Mouse (Mus musculus): ENCODE data around the gene Cfap298.

The Cfap298 gene

GRCm38 (mm10) chr16:90910855-90911533 is 23.9 kb downstream of the Cfap298 start:
- no peak for DNase-seq

DNA sequence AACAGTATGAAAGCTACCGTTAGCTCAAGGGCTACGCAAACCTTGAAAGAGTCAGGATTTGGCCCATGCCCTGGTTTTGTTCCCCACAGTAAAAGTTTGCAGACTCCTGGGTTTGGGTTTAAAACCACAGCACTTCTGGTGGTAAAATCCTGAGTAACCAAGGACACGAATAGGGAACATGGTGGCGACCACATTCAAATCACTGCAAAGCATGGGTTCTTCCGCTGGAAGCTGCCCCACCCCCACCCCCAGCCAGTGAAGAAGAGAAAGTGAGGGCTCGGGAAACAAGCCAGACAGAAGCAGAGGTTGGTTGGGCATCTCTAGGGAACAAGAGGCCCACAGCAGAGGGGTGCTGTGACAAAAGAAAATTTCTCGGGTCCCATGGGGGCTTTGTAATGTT is 27.7 kb downstream of the Cfap298 start:
- no peak for DNase-seq

DNA sequence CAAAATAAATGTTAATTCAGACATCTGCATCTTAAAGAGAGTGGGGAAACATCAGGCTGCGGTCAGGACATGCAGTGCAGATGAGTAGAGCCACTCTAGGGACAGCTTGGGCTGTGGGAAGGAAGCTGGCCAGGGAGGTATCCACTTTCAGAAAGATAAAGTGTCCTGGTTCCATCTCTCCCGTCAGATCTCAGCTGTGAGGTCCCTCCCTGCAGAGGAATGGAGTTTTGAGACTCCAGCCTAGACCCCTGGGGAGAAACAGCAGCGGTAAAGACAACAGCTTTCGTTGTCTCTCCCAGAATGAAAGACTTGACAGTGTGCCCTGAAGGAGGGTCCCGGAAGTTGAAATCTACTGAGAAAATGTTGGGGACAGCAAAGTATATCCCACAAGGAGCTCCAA is 31.6 kb downstream of the Cfap298 start:
- DNase-seq = no peak

DNA sequence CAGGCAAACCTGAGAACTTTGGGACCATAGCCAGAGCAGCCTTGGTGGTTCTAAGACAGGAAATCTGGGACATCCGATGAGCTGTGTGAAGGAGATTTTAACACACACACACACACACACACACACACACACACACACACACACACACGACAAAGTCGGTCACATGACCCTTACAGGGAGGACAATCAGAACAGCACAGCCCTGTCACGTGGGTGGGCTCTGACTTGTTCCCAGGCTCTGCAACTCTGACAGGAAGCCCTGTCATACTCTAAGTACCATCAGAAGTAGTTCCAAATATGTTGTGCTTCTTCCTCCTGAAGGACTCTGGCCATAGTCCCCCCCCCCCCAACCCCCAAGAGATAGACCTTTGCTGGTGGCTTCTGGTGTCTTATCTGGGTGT is 33.5 kb downstream of the Cfap298 start:
- no peak for DNase-seq

DNA sequence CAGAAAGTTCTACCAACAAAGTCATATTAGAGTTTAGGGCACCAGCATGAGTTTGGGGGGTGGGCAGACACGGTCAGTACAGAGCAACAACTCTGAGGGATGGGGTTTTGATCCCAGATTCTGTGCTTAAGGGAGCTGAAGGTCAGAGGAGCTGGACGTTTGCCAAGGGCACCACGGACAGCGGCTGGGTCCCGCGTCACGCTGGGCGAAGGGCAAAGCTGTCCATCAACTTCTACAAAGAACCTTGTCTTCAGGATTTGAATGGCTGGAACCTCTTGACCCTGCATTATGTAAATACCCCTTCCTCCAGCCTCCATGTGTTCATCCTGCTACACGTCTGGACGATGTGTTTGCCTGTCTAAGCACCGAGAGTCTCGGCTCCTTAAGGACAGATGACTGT is 35.4 kb downstream of the Cfap298 start:
- DNase-seq = no peak

GRCm38 (mm10) chr16:90897651-90898050 is 37.3 kb downstream of the Cfap298 start:
- no peak for DNase-seq

- DNase-seq = no peak
Observed at GRCm38 (mm10) chr16:90893792-90894191, 41.1 kb downstream of the Cfap298 start.

GRCm38 (mm10) chr16:90893019-90893418 is 41.9 kb downstream of the Cfap298 start:
- DNase-seq = no peak

- DNase-seq = no peak
Observed at GRCm38 (mm10) chr16:90892081-90892480, 42.8 kb downstream of the Cfap298 start.

GRCm38 (mm10) chr16:90891601-90892000 is 43.3 kb downstream of the Cfap298 start:
- DNase-seq = no peak

DNA sequence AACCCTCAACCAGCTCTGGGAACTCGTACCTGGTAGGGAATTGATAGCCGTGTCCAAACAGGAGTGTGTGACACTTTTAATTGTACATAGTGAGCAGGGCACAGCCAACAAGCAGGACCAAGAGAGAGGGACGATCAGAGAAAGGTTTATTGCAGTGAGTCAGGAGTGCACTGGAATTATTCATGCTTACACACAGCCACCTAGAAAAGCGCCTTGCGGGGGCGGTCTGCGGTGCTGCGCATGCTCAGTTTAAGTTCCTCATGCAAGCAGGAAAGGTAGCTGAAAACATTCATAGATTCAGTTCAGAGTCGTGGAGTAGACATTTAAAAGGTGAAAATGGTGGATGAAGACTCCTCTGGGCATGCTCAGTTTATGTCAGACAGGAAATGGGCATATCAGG is 44.2 kb downstream of the Cfap298 start:
- DNase-seq = no peak

DNA sequence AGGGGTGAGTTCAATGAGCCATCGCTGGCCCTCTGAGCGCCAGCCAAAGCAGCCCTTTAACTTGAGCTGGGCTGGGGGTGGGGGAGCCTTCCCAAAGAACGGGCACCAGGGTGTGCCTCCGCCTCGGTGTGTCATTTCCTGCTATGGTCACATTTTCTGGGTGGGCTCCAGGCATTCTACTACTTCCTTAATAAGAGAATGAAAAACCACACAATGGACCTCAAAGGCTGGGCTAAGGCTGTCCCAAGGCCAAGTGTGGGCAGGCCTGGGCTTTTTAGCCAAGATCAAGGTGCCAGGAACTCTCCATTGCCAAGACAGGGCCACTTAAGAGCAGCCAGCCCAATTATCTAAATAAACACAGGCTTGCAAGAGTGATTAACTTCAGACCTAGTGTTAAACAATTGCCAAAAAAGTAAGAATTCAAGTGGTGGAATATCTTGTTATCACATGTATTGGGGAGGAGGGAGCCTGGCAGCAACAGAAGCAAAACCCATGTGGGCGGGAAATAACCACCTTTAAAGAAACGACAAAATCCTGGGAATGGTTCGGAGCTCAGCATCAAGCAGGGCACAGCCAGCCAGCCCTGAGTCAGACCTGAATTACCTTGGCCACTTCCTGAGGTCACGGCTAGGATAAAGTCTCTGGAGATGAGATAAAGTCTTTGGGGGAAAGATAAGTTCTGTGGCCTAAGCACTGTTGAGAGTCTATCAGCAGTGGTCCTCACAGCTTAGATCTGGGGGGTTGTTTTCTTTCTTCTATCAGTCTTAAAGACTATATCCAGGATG is 48.9 kb downstream of the Cfap298 start:
- no peak for DNase-seq

DNA sequence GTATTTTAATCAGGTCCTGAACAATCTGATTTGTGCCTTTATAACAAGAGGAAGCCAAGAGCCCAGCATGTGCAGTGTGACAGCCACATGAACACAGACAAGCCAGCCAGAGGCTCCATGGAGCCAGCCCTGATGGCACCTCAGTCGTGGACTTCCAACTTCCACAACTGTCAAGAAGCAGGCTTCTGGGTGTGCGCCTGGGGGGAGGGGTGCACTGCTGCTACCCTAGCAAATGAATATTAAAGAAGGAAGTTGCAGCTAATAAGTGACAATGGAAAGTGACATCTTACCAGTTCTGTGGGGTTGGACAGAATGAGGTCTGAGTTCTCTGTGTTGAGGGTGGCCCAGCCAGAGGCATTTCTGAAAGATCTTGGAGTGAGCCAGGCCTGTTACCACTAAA is 49.6 kb downstream of the Cfap298 start:
- DNase-seq = no peak

- no peak for DNase-seq
Observed at GRCm38 (mm10) chr16:90882501-90882977, 52.4 kb downstream of the Cfap298 start.

DNA sequence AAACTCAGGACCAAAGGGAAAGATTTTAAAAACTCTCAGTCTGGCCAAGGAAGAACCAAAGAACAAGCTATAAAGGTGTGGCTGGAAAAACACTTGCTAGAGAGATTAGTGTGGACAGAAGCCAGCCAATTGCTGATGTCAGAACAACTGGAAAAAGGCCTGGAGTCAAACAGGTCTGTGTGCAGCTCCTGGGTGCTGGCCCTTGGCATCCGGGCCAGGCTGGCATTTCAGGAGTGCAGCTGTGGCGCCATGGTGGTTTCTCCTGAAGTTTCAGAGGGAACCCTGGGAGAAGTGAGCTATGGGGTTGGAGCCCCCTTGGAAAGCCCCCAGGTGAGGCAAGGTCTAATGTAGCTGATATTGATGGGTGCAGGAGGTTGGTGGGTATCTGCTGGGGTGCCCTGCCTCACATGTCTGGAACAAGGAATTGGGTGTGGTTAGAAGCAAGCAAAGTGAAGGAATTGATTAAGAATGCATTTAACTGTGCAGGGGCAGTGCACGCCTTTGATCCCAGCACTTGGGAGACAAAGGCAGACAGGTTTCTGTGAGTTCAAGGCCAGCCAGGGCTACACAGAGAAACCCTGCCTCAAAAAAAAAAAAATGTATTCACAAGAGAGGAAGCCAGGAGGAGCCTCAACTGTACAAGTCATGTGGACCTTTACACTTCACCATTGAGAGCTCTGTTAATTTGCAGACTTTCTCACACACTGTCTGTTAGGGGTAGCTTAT is 56.6 kb downstream of the Cfap298 start:
- no peak for DNase-seq
